In the genomic region with DNA sequence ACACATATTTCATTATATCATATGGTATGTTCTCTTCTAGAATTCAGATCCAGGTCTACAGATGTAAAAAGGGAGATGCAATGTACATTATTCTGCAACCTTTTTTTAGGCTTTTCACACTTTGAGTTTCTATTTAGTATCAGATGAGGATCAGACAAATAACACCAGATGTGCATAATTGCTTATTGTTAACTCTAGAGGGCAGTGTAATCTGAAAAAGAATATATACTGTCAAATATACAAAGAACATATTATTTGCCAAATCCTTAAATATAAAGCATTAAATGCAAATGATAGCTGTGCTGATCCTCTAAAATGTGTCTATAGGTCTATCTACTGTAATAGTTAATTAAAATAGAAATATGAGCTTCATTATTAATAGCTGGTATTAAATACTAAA, we compare ENCODE assay signal across 23 mouse cellular contexts.
DNase-seq lines count a peak whose midpoint lies in the region; ATAC-seq and TF ChIP-seq lines count a peak whose summit lies in the region.
"Had no signal": no experiment of that assay in that cellular context is flagged by ENCODE, and none has a peak within 500 bp of the region (broad histone marks: within the 10 kb centered on the region; RNA-seq: fewer than 3 reads in every experiment).

No protein-coding gene starts in this region.

- no peaks in the 10 kb centered on the region for H3K36me3 ChIP-seq in heart, adult 2 months (ENCODE audit: control insufficient read depth, insufficient read depth, low read length)
- H3K36me3 ChIP-seq: embryonic facial prominence, embryonic 10.5 days; heart, embryonic 10.5 days; liver, embryonic 13.5 days; neural tube, embryonic 15.5 days had no signal

- ATAC-seq in megakaryocyte progenitor cell, adult 5-6 weeks (replicated peaks; ENCODE audit: poor library complexity) = no peak
- ATAC-seq: activated CD4-positive, CD25-positive, alpha-beta regulatory T cell, adult 4 months; inflammation-experienced regulatory T-cells, adult 6 months had no signal

- peak; percentile 29; the same call in 1 of the 2 replicates for TF ChIP-seq CTCF in heart, adult 2 months (IDR thresholded peaks at IDR 0.05)
- TF ChIP-seq CTCF in layer of hippocampus, adult 2 months (conservative IDR thresholded peaks at IDR 0.05) = peak; percentile 66

- no peak overlapping the region for H3K27ac ChIP-seq in heart, adult 2 months
- no peak overlapping the region for H3K27ac ChIP-seq in layer of hippocampus, adult 2 months
- H3K27ac ChIP-seq: embryonic facial prominence, embryonic 10.5 days; heart, embryonic 10.5 days; liver, embryonic 13.5 days; neural tube, embryonic 15.5 days had no signal

- DNase-seq in heart, adult 2 months = no peak
- no peak for DNase-seq in heart, adult 9 months (ENCODE audit: low spot score in 2 of 2)
- DNase-seq in layer of hippocampus, adult 2 months (ENCODE audit: low spot score in 2 of 2) = no peak
- DNase-seq in layer of hippocampus, adult 8-10 months (ENCODE audit: low spot score in 2 of 2) = no peak
- peak; percentile 9 for DNase-seq in A20 (ENCODE audit: low read depth, low spot score)
- peak; percentile 3 for DNase-seq in brain, adult 2 months (ENCODE audit: low read depth, low spot score)
- DNase-seq: adrenal gland, postnatal 10 days; B cell, adult 2 months; cerebellum, adult 8-10 months; heart, postnatal 10 days; kidney, adult 8-10 months; kidney, postnatal 25 days; liver, embryonic 13.5 days; lung, adult 2 months; lung, postnatal 36 days; thymus, adult 2 months had no signal

- no peak overlapping the region for H3K4me3 ChIP-seq in heart, adult 2 months
- no peak overlapping the region for H3K4me3 ChIP-seq in layer of hippocampus, adult 2 months
- H3K4me3 ChIP-seq: embryonic facial prominence, embryonic 10.5 days; heart, embryonic 10.5 days; liver, embryonic 13.5 days; neural tube, embryonic 15.5 days had no signal

- H3K9ac ChIP-seq in heart, adult 2 months (ENCODE audit: low read depth, low read length) = no peak overlapping the region
- H3K9ac ChIP-seq: liver, embryonic 13.5 days; neural tube, embryonic 15.5 days had no signal

- intact Hi-C loops in heart, adult 2 months (cut with DNase I) = no loop called here

- H3K4me1 ChIP-seq in heart, adult 2 months (ENCODE audit: control insufficient read depth, insufficient read depth, low read length) = no peaks in the 10 kb centered on the region
- H3K4me1 ChIP-seq: embryonic facial prominence, embryonic 10.5 days; heart, embryonic 10.5 days; liver, embryonic 13.5 days; neural tube, embryonic 15.5 days had no signal

- TF ChIP-seq EP300 in heart, adult 2 months (IDR thresholded peaks at IDR 0.05; ENCODE audit: insufficient read depth, low read depth, low read length) = no peak

- TF ChIP-seq POLR2A in heart, adult 2 months (IDR thresholded peaks at IDR 0.05; ENCODE audit: insufficient read depth, low read depth, low read length) = no peak

- H3K27me3 ChIP-seq in heart, adult 2 months (ENCODE audit: control insufficient read depth, insufficient read depth, low read length) = no peaks in the 10 kb centered on the region
- H3K27me3 ChIP-seq: CH12.LX; liver, embryonic 13.5 days; neural tube, embryonic 15.5 days had no signal

- no peaks in the 10 kb centered on the region for H3K79me2 ChIP-seq in heart, adult 2 months (replicated peaks; ENCODE audit: control insufficient read depth, insufficient read depth, low read length)

Comparison
In these comparisons a context has a peak if more than half of its experiments do, and no peak if none do; other contexts are left out.
1. DNase-seq: peak in A20 (single experiment) and brain, adult 2 months (single experiment); none in heart, adult 2 months (0 of 2), heart, adult 9 months (0 of 2), layer of hippocampus, adult 2 months (0 of 2) and layer of hippocampus, adult 8-10 months (0 of 2).